Mouse (Mus musculus): Measurements from ENCODE around the gene Rora.

The Rora gene

GRCm38 (mm10) chr9:68653211-68654038, at the start of gene Rora:
Gene Rora, plus strand, starts transcription at chr9:68653786.
- peak; percentile 80 for DNase-seq (ENCODE audit: low spot score)

- no peak for DNase-seq (ENCODE audit: low spot score)
Observed at GRCm38 (mm10) chr9:68614006-68614405, 39.6 kb upstream of the Rora start.

GRCm38 (mm10) chr9:68617116-68617515, 36.5 kb upstream of the Rora start:
- DNase-seq (ENCODE audit: low spot score): no peak

GRCm38 (mm10) chr9:68620036-68620435, 33.5 kb upstream of the Rora start:
- no peak for DNase-seq (ENCODE audit: low spot score)

- no peak for DNase-seq (ENCODE audit: low spot score)
Observed at GRCm38 (mm10) chr9:68620441-68620840, 33.1 kb upstream of the Rora start.

- no peak for DNase-seq (ENCODE audit: low spot score)
Observed at GRCm38 (mm10) chr9:68624981-68625380, 28.6 kb upstream of the Rora start.

- DNase-seq (ENCODE audit: low spot score): no peak
Observed at GRCm38 (mm10) chr9:68637301-68637700, 16.3 kb upstream of the Rora start.

GRCm38 (mm10) chr9:68641123-68641522, 12.5 kb upstream of the Rora start:
- no peak for DNase-seq (ENCODE audit: low spot score)

- DNase-seq (ENCODE audit: low spot score): no peak
Observed at GRCm38 (mm10) chr9:68648061-68648460, 5.5 kb upstream of the Rora start.

- no peak for DNase-seq (ENCODE audit: low spot score)
Observed at GRCm38 (mm10) chr9:68654039-68654332, 400 bp downstream of the Rora start.

GRCm38 (mm10) chr9:68654333-68655017, 889 bp downstream of the Rora start:
- DNase-seq (ENCODE audit: low spot score): peak; percentile 63

- DNase-seq (ENCODE audit: low spot score): peak; percentile 51
Observed at GRCm38 (mm10) chr9:68655018-68656005, 1.7 kb downstream of the Rora start.

GRCm38 (mm10) chr9:68656076-68656795, 2.6 kb downstream of the Rora start:
- DNase-seq (ENCODE audit: low spot score): no peak

- no peak for DNase-seq (ENCODE audit: low spot score)
Observed at GRCm38 (mm10) chr9:68656796-68657130, 3.2 kb downstream of the Rora start.

GRCm38 (mm10) chr9:68670731-68671130, 17.1 kb downstream of the Rora start:
- DNase-seq (ENCODE audit: low spot score): no peak

- no peak for DNase-seq (ENCODE audit: low spot score)
Observed at GRCm38 (mm10) chr9:68672459-68672858, 18.9 kb downstream of the Rora start.

GRCm38 (mm10) chr9:68673221-68673620, 19.6 kb downstream of the Rora start:
- no peak for DNase-seq (ENCODE audit: low spot score)

GRCm38 (mm10) chr9:68679871-68680374, 26.3 kb downstream of the Rora start:
- DNase-seq (ENCODE audit: low spot score): no peak

GRCm38 (mm10) chr9:68683938-68684337, 30.4 kb downstream of the Rora start:
- DNase-seq (ENCODE audit: low spot score): peak; percentile 28

GRCm38 (mm10) chr9:68685562-68685961, 32.0 kb downstream of the Rora start:
- DNase-seq (ENCODE audit: low spot score): no peak

- DNase-seq (ENCODE audit: low spot score): no peak
Observed at GRCm38 (mm10) chr9:68687251-68687874, 33.8 kb downstream of the Rora start.

All from embryo, embryonic 10.5 days (tissue).